Mouse (Mus musculus) T-helper 17 cell (primary cell): ENCODE results near the gene Scn11a.

ENCODE experiments used
- in situ Hi-C, 2 experiments: fragments of 300-600 bp; cut with MboI, MseI; formaldehyde crosslinking; loops; 1 replicate in 1 of 2; 2 replicates in 1 of 2; pipeline ENCODE4 v1.15.1; 2025; ENCODE audit warnings: high pct_unique_total_duplicates in 2 of 2

The Scn11a gene

GRCm38 (mm10) chr9:119825297-119825696 is at the start of gene Scn11a:
TSS of gene Scn11a (minus strand) at chr9:119825456.
- in situ Hi-C loops = no loop called here

- in situ Hi-C loops = loop anchor here in 1 of 2 experiments (10.0 kb wide), 2 partner anchors 679 to 791 kb away; no protein-coding TSS in a partner anchor
Observed at GRCm38 (mm10) chr9:119854170-119854569, 28.9 kb upstream of the Scn11a start.

DNA sequence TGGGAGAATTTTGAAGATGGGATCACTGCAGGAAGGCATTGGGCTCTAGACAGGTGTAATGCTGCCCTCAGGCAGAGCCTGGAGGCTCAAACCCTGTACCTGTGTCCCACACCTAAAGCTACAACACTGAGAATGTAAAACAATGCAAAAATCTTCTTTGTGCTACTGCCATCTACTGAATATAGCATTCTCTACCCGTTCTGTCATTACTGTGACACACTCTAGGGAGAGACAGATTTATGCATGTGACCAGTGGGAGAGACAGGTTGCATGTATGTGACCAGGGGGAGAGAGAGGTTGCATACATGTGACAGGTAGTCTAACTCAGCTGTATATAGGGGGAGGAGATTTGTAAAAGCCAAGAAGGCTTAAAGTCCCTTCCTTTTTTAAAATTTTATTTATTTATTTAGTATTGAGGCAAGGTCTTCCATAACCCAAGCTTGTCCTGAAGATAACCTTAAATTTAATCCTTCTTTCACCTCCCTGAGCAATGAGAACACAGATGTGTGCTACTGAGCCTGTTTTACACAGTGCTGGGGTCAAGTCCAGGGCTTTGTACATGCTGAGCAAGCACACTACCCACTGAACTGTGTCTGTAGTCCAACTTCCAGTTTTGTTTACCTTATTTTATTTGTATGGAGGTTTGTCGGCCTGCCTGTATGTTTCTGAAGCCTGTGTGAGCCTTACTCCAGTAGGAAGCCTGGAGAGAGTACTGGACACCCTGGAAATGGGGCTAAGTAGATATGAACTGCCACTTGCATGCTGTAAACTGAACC is 28.0 kb upstream of the Scn11a start:
- in situ Hi-C loops = loop anchor here in 1 of 2 experiments (10.0 kb wide), 2 partner anchors 678 to 792 kb away; no protein-coding TSS in a partner anchor

DNA sequence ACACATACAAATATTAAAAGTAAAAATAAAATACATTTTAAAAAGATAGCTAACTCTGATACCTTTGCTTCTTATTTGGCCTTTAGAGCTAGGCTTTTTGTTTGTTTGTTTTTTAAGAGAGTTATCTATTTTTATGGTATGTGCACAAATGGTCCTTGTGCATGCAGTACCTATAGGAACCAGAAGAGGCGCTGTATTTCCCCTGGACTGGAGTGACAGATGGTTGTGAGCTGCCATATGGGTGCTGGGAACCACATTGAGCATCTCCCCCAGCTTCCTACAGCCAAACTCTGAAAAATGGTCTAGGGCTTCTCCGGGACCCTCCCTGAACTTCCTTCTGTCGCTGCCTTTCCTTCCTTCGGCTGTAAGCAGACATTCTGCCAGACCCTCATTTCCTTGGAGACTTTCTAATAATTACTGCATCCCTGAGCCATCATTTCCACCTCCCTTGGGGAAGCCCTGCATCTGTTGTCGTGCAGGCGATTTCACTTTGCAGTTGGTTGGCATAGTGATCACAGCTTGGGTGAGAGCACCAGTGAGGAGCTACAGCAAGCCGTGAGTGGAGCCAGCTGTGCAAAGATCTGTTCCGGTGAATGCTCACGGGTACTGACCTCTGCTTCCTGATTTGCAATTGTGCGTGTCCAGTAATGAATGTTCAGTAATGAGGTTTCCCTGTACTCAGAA is 27.2 kb upstream of the Scn11a start:
- in situ Hi-C loops = loop anchor here in 1 of 2 experiments (10.0 kb wide), 2 partner anchors 678 to 792 kb away; no protein-coding TSS in a partner anchor

GRCm38 (mm10) chr9:119849214-119849613 is 24.0 kb upstream of the Scn11a start:
- in situ Hi-C loops = loop anchor here in 1 of 2 experiments (5.0 kb wide), 1 partner anchor 33 kb away; no protein-coding TSS in a partner anchor

GRCm38 (mm10) chr9:119848671-119849070 is 23.4 kb upstream of the Scn11a start:
- in situ Hi-C loops = loop anchor here in 1 of 2 experiments (5.0 kb wide), 1 partner anchor 34 kb away; no protein-coding TSS in a partner anchor

- in situ Hi-C loops = loop anchor here in 1 of 2 experiments (5.0 kb wide), 1 partner anchor 35 kb away; no protein-coding TSS in a partner anchor
Observed at GRCm38 (mm10) chr9:119847187-119847586, 21.9 kb upstream of the Scn11a start.

- in situ Hi-C loops = loop anchor here in 1 of 2 experiments (5.0 kb wide), 1 partner anchor 38 kb away; no protein-coding TSS in a partner anchor
Observed at GRCm38 (mm10) chr9:119844724-119845123, 19.5 kb upstream of the Scn11a start.

- in situ Hi-C loops = no loop called here
Observed at GRCm38 (mm10) chr9:119843549-119843948, 18.3 kb upstream of the Scn11a start.

DNA sequence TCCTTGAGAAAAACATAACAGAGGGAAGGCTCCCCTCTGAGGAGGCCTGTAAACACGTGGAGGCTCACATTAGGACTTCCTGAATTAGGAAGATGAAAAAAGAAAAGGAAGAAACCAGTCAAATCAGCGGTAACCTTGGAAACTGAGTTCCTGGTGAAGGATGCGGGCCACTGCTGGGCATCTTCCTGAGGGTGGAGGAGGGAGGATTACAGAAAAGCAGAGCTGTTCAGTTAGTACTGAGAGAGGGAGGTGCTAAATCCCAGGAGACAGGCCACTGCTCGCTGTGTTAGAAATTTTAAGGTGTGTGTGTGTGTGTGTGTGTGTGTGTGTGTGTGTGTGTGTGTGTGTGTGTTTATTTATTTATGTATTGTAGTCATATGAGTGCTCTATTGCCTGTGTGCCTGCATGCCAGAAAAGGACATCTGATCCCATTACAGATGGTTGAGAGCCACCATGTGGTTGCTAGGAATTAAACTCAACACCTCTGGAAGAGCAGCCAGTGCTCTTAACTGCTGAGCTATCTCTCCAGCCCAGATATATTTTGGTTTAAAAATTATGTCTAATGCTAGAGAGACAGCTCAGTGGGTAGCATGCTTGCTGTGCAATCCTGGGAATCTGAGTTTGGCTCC is 17.4 kb upstream of the Scn11a start:
- in situ Hi-C loops = no loop called here

DNA sequence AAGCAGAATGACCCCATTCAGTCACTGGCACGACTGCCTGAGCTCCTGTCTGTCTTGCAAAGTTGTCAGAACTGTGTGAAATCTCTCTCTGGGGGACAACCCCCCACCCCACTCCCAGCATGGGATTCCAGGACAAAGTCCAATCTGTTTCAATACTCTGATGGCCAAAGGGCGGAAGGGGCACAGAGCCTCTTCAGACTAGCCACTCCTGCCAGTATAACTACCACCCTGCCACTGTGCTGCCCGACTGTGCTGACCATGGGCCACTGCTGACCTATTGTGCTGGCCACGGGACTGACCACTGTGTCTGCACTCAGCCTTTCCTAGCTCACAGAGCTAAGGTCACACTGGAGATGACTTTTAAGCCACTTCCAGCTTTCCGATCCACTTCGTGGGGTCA is 16.8 kb upstream of the Scn11a start:
- in situ Hi-C loops = no loop called here

GRCm38 (mm10) chr9:119841159-119841558 is 15.9 kb upstream of the Scn11a start:
- in situ Hi-C loops = no loop called here

DNA sequence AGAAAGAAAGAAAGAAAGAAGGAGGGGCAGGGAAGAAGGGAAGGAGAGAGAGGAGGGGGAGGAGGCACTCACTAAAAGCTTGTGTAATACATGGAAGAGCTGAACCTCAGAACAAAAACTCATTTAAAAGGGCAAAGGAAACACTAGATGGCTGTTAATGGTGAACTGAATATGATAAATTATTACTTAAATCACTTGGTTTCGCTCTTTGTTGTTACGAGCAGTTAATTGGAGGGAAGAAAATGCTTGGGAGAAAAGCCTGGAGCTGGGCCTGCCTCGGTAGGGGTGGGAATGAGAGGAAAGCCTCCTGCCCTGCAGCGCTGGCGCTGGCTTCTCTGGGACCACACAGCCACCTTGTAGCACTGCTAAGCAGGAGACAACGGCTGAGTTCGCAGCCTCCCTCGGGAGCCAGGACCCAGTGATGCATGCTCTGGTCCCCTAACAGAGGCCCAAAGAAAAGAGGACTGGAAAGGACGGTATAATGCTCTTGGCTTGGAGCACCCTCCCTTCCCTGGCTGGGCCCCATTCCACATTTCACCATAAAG is 10.4 kb upstream of the Scn11a start:
- in situ Hi-C loops = no loop called here

GRCm38 (mm10) chr9:119831001-119831400 is 5.7 kb upstream of the Scn11a start:
- in situ Hi-C loops = no loop called here

- in situ Hi-C loops = no loop called here
Observed at GRCm38 (mm10) chr9:119823722-119824121, 1.5 kb downstream of the Scn11a start.

GRCm38 (mm10) chr9:119813631-119814030 is 11.6 kb downstream of the Scn11a start:
- in situ Hi-C loops = no loop called here

- in situ Hi-C loops = no loop called here
Observed at GRCm38 (mm10) chr9:119806491-119806890, 18.8 kb downstream of the Scn11a start.

- in situ Hi-C loops = no loop called here
Observed at GRCm38 (mm10) chr9:119804501-119804847, 20.8 kb downstream of the Scn11a start.

DNA sequence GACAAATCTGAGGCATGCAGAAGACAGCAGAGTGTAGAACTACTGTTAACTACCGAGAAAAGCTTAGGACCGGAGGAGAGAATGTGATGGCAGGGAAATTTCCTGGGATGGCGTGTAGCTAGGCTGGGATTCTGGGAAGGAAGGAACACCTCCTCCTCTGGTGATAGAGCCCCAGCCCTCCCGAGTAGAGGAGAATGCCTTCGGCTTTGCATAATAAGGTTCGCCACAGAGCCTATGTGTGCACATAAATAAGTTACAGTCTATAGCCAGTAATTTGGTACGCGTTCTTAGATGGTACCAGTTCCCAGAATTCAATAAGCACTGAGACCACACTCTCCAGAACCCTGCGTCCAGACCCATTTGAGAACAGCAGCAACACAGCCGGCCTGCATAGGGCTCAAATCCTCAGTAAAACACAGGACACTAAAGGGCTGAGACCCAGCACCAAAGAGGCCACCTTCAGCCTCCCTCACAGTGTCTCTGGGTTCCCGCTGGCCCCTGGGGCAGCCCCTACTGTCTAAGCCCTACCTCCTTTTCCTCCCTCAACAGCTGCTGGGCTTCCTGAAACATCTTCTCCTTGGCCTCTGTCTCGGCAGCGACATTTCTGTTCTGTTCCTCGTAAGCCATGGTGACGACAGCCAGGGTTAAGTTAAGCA is 21.3 kb downstream of the Scn11a start:
- in situ Hi-C loops = no loop called here

DNA sequence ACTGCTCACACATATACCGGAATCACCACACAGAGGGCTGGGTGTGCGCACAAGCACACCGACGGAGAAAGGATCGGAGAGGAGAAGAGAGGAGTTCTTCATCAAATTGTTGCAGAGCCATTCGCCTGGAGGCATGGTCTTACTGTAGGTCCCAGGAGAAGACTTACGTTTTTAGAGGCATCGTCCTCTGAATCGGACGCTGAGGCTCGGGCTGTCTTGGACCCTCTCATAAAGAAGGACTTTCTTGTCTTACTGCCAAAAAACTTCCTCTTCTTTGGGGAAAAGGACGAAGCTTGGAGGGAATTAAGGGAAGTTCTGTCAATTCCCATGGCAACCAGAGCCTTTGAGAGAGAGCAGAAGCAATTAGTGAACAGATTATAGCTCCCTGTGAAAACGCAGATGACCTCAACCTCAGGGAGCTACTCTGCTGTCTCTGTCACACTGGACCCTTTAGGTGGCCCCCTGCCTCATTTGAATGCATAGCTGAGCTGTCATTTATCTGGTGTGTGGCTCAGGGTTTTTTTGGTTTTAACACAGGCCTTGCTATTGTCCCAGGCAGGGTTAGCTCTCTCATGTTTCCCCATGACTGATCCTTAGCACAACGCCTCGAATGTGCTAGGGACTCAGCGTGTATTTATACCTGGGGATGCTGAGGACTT is 22.0 kb downstream of the Scn11a start:
- in situ Hi-C loops = no loop called here

DNA sequence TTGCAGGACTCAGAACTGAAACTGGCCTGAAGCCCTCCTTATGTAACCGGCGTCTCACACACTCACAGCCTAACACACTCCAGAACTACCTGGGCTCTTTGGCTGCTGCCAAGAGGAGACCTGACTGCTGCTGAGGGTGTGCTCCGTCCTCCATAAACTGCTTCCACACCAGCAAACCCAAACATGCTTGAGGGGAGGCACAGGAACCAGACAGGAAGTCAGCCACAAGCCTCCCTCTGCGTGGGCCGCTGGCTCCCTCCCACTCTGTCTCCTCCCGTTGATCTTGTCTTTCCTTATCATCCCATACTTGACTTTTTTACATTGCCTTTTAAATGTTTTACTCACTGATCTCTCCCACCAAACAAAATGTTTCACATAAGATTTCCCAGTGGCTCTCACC is 23.8 kb downstream of the Scn11a start:
- in situ Hi-C loops = no loop called here
